Mouse (Mus musculus): Measurements from ENCODE around the gene Smpdl3a. TPM values are rescaled to one million over a fixed set of nuclear protein-coding genes. Genes with fewer than 3 reads are reported as not detected.

The Smpdl3a gene
- total and polyA plus RNA-seq, 3 experiments, result not detected

- no peaks in the 10 kb centered on the region for H3K4me1 ChIP-seq (ENCODE audit: insufficient read depth, low read depth, low read length)
- H3K9me3 ChIP-seq (replicated peaks), result no peaks in the 10 kb centered on the region
- DNase-seq (ENCODE audit: low spot score), result no peak
- no peaks in the 10 kb centered on the region for H3K36me3 ChIP-seq (replicated peaks)
- no peaks in the 10 kb centered on the region for H3K27me3 ChIP-seq (ENCODE audit: insufficient read depth, low read length)
- H3K4me3 ChIP-seq (ENCODE audit: low read depth, low read length), result no peak overlapping the region
- ATAC-seq (ENCODE audit: extremely low read depth, insufficient number of reproducible peaks, low FRiP score, poor library complexity, severe bottlenecking), result no peak
- TF ChIP-seq TAL1 (conservative IDR thresholded peaks at IDR 0.05; ENCODE audit: low read depth, low read length) (no peak), GATA2 (IDR thresholded peaks at IDR 0.05; ENCODE audit: borderline replicate concordance, low read depth, low read length) (no peak), GATA1 (IDR thresholded peaks at IDR 0.05; ENCODE audit: borderline replicate concordance, low read length) (no peak), CTCF (IDR thresholded peaks at IDR 0.05; ENCODE audit: low read depth, low read length) (no peak)
These were observed 33.4 kb upstream of the Smpdl3a start for GRCm38 (mm10) chr10:57760694-57761093.

DNA sequence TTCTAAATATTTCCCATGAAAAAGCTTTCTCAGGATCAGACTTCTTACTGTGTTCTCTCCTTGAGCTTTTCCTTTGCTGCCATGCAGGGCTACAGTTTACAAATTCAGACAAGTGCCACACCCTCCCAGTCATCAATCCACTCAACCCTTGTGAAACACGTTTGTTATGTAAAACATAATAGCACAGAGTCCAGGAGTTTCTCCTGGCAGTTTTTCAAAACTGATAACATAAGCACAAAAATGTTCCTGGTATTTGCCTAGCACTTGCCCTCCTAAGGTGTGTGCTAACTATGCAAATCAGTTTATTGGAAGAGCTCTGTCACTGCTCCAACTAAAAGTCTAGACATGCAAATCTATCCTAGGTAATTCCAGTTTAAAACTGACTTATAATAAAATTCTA is 31.1 kb upstream of the Smpdl3a start:
- Histone ChIP-seq H3K27me3 (ENCODE audit: insufficient read depth, low read length) (no peaks in the 10 kb centered on the region), H3K4me1 (ENCODE audit: insufficient read depth, low read depth, low read length) (no peaks in the 10 kb centered on the region), H3K9me3 (replicated peaks) (no peaks in the 10 kb centered on the region), H3K36me3 (replicated peaks) (no peaks in the 10 kb centered on the region), H3K4me3 (ENCODE audit: low read depth, low read length) (no peak overlapping the region)
- TF ChIP-seq GATA1 (IDR thresholded peaks at IDR 0.05; ENCODE audit: borderline replicate concordance, low read length), result no peak
- no peak for TF ChIP-seq POLR2AphosphoS5 (IDR thresholded peaks at IDR 0.05; ENCODE audit: insufficient replicate concordance, low read depth, low read length)
- no peak for TF ChIP-seq CTCF (IDR thresholded peaks at IDR 0.05; ENCODE audit: low read depth, low read length)
- TF ChIP-seq TAL1 (conservative IDR thresholded peaks at IDR 0.05; ENCODE audit: low read depth, low read length), result no peak
- no peak for TF ChIP-seq GATA2 (IDR thresholded peaks at IDR 0.05; ENCODE audit: borderline replicate concordance, low read depth, low read length)
- ATAC-seq (ENCODE audit: extremely low read depth, insufficient number of reproducible peaks, low FRiP score, poor library complexity, severe bottlenecking), result no peak
- no peak for DNase-seq (ENCODE audit: low spot score)

DNA sequence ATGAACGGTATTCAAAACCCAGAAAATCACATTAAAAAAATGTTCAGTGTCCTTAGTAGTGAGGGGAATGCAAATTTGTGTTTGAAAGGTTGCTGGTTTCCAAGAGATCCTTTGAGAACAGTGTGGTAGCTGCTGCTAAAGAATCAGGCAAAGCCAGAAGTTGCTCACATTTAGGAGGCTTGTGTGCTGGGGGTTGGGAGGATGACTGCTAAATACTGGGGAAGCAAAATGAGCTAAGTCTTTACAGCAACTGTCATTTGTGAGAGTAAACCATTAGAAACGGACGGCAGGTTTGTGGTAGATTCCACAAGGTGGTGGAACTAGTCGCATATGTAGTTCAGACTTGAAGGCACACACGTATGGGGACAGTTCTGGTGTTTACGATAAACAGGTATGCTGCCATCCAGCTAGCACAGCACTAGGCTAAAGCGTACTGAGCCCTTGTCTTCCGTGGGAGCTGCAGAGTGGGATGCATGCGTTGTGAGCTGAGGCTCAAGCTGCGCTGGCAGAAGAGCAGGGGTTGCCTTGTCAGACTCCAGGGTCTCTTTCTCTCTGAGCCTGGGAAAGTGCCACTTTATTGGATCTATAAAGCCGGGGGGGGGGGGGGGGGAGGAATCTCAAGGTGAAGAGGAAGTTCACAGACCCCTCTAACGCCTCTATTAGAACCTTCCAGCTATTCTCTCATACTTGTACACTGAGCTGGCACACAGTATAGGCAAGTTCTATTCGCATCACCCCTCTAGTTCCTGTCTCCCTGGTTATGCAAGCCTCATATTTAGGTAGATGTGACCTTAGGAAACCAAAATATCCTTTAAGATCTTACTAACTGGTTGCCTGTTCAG is 10.6 kb upstream of the Smpdl3a start:
- no peak for ATAC-seq (ENCODE audit: extremely low read depth, insufficient number of reproducible peaks, low FRiP score, poor library complexity, severe bottlenecking)

DNA sequence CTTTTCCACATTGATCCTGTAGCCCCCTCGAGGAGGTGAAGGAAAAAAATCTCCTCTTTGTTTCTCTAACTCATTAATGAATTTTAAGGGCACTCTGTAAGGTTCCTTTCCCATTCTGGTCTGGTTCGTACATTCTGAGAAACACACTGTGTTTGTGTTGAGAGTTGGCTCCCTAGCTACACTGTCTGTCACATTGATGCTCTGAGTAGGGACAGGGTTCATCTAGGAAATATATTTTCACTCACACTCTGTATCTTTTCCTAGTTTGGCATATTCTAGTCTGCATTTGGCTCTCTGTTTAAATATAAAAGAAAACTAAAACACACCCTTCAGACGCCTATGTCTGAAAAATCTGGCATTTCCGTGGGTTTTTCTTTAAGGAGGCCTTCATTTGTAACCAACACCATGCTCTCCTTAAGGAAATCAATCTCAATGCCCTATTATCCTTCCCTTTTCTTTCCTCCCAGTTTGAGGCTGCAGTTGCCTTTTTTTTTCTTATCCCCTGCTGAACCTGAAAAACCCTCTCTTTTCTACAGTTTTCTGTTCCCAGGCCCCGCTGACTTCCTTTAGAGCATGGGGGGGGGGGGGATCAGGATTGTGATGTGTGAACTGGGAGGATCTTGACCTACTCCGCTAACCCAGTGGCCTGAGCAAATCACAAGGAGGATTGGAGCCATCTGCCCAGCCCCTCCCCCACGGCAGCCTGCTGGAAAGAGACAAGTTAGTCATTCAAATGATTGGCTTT is 9.8 kb upstream of the Smpdl3a start:
- ATAC-seq (ENCODE audit: extremely low read depth, insufficient number of reproducible peaks, low FRiP score, poor library complexity, severe bottlenecking), result no peak
- H3K4me3 ChIP-seq (ENCODE audit: low read depth, low read length), result no peak overlapping the region

More for the DNA sequence above, 10.6 kb upstream of the Smpdl3a start:
- TF ChIP-seq POLR2AphosphoS5 (IDR thresholded peaks at IDR 0.05; ENCODE audit: insufficient replicate concordance, low read depth, low read length) (no peak), GATA2 (IDR thresholded peaks at IDR 0.05; ENCODE audit: borderline replicate concordance, low read depth, low read length) (no peak), TAL1 (conservative IDR thresholded peaks at IDR 0.05; ENCODE audit: low read depth, low read length) (no peak), CTCF (IDR thresholded peaks at IDR 0.05; ENCODE audit: low read depth, low read length) (no peak), GATA1 (IDR thresholded peaks at IDR 0.05; ENCODE audit: borderline replicate concordance, low read length) (no peak)
- H3K27me3 ChIP-seq (ENCODE audit: insufficient read depth, low read length), result peaks cover 3% of the 10 kb centered on the region; the same call in 1 of the 2 replicates
- H3K9me3 ChIP-seq (replicated peaks), result no peaks in the 10 kb centered on the region
- no peak overlapping the region for H3K4me3 ChIP-seq (ENCODE audit: low read depth, low read length)
- H3K4me1 ChIP-seq (ENCODE audit: insufficient read depth, low read depth, low read length), result peaks cover 5% of the 10 kb centered on the region
- no peak for DNase-seq (ENCODE audit: low spot score)
- H3K36me3 ChIP-seq (replicated peaks), result no peaks in the 10 kb centered on the region

GRCm38 (mm10) chr10:57784876-57785150 is 9.3 kb upstream of the Smpdl3a start, which contains the start of gene Fabp7:
Gene Fabp7 (plus strand): TSS chr10:57784881.
- no peaks in the 10 kb centered on the region for H3K9me3 ChIP-seq (replicated peaks)
- no peak for TF ChIP-seq GATA2 (IDR thresholded peaks at IDR 0.05; ENCODE audit: borderline replicate concordance, low read depth, low read length)
- no peak for TF ChIP-seq TAL1 (conservative IDR thresholded peaks at IDR 0.05; ENCODE audit: low read depth, low read length)
- TF ChIP-seq GATA1 (IDR thresholded peaks at IDR 0.05; ENCODE audit: borderline replicate concordance, low read length), result no peak
- TF ChIP-seq CTCF (IDR thresholded peaks at IDR 0.05; ENCODE audit: low read depth, low read length), result no peak
- TF ChIP-seq POLR2AphosphoS5 (IDR thresholded peaks at IDR 0.05; ENCODE audit: insufficient replicate concordance, low read depth, low read length), result no peak

More for the DNA sequence above, 9.8 kb upstream of the Smpdl3a start:
- no peak for DNase-seq (ENCODE audit: low spot score)
- H3K36me3 ChIP-seq (replicated peaks), result no peaks in the 10 kb centered on the region
- TF ChIP-seq TAL1 (conservative IDR thresholded peaks at IDR 0.05; ENCODE audit: low read depth, low read length) (no peak), POLR2AphosphoS5 (IDR thresholded peaks at IDR 0.05; ENCODE audit: insufficient replicate concordance, low read depth, low read length) (no peak), GATA2 (IDR thresholded peaks at IDR 0.05; ENCODE audit: borderline replicate concordance, low read depth, low read length) (no peak), GATA1 (IDR thresholded peaks at IDR 0.05; ENCODE audit: borderline replicate concordance, low read length) (no peak), CTCF (IDR thresholded peaks at IDR 0.05; ENCODE audit: low read depth, low read length) (no peak)
- peaks cover 5% of the 10 kb centered on the region for H3K4me1 ChIP-seq (ENCODE audit: insufficient read depth, low read depth, low read length)
- peaks cover 3% of the 10 kb centered on the region; the same call in 1 of the 2 replicates for H3K27me3 ChIP-seq (ENCODE audit: insufficient read depth, low read length)
- no peaks in the 10 kb centered on the region for H3K9me3 ChIP-seq (replicated peaks)

GRCm38 (mm10) chr10:57785552-57785951 is 8.6 kb upstream of the Smpdl3a start:
- H3K4me3 ChIP-seq (ENCODE audit: low read depth, low read length), result no peak overlapping the region
- no peak for ATAC-seq (ENCODE audit: extremely low read depth, insufficient number of reproducible peaks, low FRiP score, poor library complexity, severe bottlenecking)
- H3K36me3 ChIP-seq (replicated peaks), result no peaks in the 10 kb centered on the region

More at GRCm38 (mm10) chr10:57784876-57785150, 9.3 kb upstream of the Smpdl3a start, which contains the start of gene Fabp7:
- ATAC-seq (ENCODE audit: extremely low read depth, insufficient number of reproducible peaks, low FRiP score, poor library complexity, severe bottlenecking) (no peak), DNase-seq (ENCODE audit: low spot score) (no peak)
- peaks cover 2% of the 10 kb centered on the region for H3K4me1 ChIP-seq (ENCODE audit: insufficient read depth, low read depth, low read length)
- H3K27me3 ChIP-seq (ENCODE audit: insufficient read depth, low read length), result peaks cover 3% of the 10 kb centered on the region; the same call in 1 of the 2 replicates
- no peak within 1 kb of the TSS for H3K4me3 ChIP-seq (ENCODE audit: low read depth, low read length)
- H3K36me3 ChIP-seq (replicated peaks), result no peaks in the 10 kb centered on the region

More at GRCm38 (mm10) chr10:57785552-57785951, 8.6 kb upstream of the Smpdl3a start:
- TF ChIP-seq GATA1 (IDR thresholded peaks at IDR 0.05; ENCODE audit: borderline replicate concordance, low read length) (no peak), POLR2AphosphoS5 (IDR thresholded peaks at IDR 0.05; ENCODE audit: insufficient replicate concordance, low read depth, low read length) (no peak), CTCF (IDR thresholded peaks at IDR 0.05; ENCODE audit: low read depth, low read length) (no peak), GATA2 (IDR thresholded peaks at IDR 0.05; ENCODE audit: borderline replicate concordance, low read depth, low read length) (no peak), TAL1 (conservative IDR thresholded peaks at IDR 0.05; ENCODE audit: low read depth, low read length) (no peak)
- H3K27me3 ChIP-seq (ENCODE audit: insufficient read depth, low read length), result peaks cover 3% of the 10 kb centered on the region; the same call in 1 of the 2 replicates
- H3K9me3 ChIP-seq (replicated peaks), result no peaks in the 10 kb centered on the region
- DNase-seq (ENCODE audit: low spot score), result no peak
- no peaks in the 10 kb centered on the region; the same call in 1 of the 2 replicates for H3K4me1 ChIP-seq (ENCODE audit: insufficient read depth, low read depth, low read length)

Measured in G1E (cell line).